Mouse (Mus musculus) ES-E14 (cell line): ENCODE results near the gene Sall1.

Source experiments
- CHD2 ChIP-seq: IDR thresholded peaks from 2 replicates; pipeline ENCODE4 v1.6.1; 2014; ENCODE audit warnings: mild to moderate bottlenecking, low read depth, low read length, inconsistent platforms
- HCFC1 ChIP-seq: IDR thresholded peaks from 2 replicates; pipeline ENCODE4 v1.6.1; 2012; ENCODE audit warnings: low read length, inconsistent platforms, borderline replicate concordance; ENCODE audit not compliant: insufficient read depth
- MAFK ChIP-seq: IDR thresholded peaks from 2 replicates; pipeline ENCODE4 v1.6.1; 2014; ENCODE audit warnings: mild to moderate bottlenecking, low read depth, low read length, inconsistent platforms; ENCODE audit not compliant: insufficient read depth
- ZC3H11A ChIP-seq: IDR thresholded peaks from 2 replicates; pipeline ENCODE4 v1.6.1; 2012; ENCODE audit warnings: low read depth, mild to moderate bottlenecking, inconsistent platforms, low read length, borderline replicate concordance
- ZNF384 ChIP-seq: IDR thresholded peaks from 2 replicates; pipeline ENCODE4 v1.6.1; 2012; ENCODE audit warnings: low read depth, low read length, inconsistent platforms

DNA sequence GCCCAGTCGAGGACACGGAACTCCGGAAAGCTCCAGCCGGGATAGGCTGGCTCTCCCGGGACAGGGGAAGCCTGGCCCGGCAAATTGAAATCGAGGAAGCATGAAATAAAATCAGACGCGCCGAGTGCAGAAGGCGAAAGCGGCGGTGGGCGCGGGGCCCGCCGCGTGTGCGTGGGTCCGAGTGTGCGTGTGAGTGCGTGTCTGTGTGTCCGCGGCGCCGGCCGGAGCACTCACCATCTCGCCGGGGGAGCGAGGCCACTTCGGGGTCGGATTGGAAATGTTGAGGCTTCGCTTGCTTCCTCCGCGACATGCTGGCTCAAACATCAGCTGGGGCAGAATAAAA lies 1.9 kb downstream of the Sall1 start:
- TF ChIP-seq HCFC1 (no peak), MAFK (no peak), ZC3H11A (no peak), ZNF384 (no peak), CHD2 (no peak)
